Mouse (Mus musculus) spleen, adult 18-20 months (tissue): ENCODE results near the gene Shank2.
A peak's percentile ranks its signal among the peaks of the same experiment; 100 is the strongest.

Experiments
- DNase-seq, 2 experiments: peaks; one replicate each; pipeline ENCODE4 v3.0.0; 2022; ENCODE audit warnings: mixed read lengths in 2 of 2

The Shank2 gene

DNA sequence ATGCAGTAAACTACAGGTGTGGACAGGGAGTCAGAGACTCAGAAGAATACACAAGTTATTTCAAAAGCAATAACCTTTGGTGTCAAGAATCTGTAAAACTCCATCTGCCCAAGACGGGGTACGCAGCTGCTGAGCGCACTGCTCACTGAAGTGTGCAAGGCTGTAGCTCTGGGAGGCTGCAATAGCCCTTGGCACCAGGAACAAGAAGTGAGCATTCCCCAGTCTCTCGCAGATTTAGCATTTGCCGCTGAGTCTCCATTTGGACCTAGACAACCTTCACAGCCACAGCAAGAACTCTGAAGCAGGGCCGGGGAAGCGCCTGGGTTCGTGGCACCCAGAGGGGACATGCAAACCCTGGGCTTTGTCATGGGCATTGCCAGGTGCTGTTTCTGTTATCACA lies 371.3 kb downstream of the Shank2 start:
- no peak for DNase-seq

DNA sequence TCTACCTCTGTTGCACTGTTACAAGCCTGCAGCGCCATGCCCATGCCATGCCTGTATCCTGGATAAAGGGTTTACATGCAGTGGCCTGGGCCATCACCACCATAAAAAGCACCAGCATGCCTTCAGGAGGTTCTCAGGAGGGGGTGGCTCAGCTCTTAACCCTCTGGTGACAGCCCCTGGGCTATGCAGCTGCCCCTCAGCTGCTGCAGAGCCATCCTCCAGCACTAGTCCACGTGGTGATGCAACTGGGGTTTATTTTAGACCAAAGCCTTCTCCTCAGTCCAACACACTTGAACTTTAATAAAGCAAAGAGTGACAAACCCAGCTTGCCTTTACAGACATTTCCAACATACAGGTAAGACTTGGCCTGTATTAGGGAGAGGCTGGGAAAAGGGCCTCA lies 373.8 kb downstream of the Shank2 start:
- DNase-seq, result no peak

DNA sequence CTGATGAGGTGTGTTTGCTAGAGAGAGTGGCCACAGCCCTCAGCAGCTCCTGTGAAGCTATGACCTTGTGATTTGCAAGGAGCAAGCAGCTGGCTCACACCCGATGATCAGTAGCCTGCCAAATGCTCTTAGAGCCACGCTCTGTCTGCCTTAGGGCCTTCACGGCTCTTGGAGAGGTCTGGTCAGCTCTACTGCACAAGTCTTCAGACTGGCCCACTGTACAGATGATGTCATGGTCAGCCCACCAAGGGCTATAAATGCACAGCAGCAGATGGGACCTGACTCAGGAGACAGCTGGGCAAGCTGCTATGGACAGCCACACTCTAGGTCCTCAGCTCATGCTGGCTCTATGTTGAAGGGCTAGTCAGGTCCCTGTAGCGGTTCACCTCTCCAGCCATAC lies 376.5 kb downstream of the Shank2 start:
- no peak for DNase-seq

DNA sequence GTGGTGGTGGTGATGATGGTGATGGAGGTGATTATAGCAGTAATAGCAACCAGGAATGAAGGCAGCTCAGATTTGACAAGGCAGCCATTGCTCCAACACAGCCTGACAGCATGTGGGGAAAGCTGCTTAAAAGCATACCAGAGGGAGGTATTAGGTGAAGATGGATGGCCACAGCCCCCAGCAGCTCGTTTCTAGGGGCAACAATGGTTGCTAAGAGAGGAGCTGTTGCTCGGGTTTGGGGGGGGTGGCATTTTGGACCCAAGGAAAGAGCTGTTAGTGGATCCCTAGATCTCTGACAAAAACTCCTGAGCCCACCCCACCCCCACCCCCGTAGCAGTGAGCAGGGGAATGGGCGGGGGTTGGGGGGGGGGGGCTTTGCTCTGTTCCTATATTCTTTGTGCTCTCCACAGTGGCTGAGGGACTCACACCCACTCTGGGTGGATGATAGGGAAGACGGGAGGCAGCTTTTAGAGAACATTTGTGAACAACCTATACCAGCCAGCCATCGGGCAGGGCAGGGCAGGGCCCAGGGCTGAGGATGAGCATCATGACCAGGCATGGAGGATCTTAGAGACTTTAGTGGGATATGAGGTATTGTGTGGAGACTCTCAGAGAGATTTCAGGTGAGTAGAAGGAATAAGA lies 377.6 kb downstream of the Shank2 start:
- DNase-seq, result no peak

DNA sequence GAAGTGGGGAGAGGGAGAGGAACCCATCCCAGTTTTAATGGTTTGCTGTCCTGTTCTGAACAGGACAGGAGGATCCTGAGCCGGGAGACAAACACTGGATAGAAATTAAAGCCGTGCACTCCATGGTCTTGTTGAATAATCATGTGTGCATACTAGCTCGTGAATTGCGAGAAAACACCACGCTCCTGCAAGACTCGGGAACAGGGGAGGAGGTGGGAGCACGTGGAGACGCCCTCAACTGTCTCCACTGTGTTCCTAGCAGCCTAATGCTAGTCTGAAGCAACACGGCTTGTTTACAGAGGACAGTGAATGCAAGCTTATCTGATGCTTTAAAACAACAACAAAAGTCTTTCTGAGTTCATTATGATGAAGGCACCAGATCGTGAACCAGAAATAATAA lies 379.9 kb downstream of the Shank2 start:
- DNase-seq, result no peak

DNA sequence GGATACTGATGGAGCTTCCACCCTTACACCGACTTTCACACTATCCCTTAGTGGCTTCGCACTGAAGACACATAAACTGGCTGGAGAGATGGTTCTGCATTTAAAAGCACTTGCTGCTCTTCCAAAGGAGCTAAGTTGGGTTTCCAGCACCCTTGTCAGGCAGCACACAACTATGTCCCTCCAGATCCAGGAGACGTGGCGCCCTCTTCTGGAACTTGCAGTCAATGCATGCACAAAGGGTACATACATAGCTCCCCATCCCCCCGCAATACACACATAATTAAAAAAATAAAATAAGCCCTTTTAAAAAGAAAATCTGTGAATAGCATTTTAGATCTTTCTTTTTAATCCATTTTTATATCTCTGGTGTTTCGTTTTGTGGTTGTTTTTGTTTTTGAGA lies 385.8 kb downstream of the Shank2 start:
- DNase-seq, result no peak

DNA sequence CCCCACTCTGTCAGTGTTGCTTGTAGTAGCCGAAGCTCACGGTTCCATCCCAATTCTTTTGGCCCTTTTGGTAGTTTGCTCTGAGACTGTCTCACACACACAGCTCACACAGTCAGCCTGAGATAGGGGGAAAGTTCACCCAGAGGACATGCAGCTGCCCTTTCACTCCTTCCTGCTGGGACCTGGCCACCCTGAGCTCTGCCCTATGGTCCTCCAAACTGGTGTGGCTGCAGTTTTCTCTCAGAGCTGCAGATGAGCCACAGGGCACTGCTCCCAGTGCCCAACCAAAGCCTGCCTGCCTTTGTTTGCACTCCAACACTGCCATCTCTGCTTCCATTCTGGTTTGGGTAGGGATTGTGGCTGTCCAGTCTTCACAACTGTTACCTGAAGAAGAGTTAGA lies 388.0 kb downstream of the Shank2 start:
- DNase-seq, result no peak

DNA sequence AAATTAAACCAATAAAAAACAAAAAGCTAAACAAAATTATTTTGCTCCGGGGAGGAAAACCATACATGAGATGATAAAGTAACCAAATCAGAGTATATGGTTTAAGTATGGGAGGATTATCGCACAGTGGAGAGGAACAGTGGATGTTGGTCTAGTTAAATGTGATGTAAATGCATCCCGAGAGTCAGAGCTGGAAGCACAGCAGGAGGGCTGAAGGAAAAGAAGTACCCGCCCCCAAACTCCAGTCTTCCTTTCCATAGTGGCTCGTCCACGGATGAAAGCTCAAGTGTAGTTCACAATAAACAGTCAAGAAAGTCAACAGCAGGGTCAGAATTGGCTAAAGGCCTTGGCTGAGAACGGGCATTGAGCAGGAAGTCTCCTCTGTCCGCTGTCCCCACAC lies 388.9 kb downstream of the Shank2 start:
- DNase-seq, result no peak

DNA sequence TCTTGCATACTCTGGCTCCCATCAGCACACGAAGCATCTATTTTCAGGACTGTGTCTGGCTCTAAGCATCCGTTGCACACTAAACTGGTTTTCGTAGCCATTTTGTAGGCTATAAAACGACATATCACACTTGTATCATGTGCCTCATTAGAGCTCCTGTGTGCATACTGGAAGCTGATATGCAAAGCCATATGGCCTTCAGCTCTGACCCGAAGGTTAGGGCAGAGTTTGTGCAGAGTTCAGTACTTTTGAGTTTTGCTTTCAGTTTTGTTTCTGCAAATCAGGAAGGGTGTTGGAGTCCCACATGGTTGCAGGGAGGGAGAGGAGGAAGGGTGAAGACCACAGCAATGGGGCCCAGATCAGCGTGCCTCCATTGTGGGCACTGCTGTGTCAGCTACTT lies 390.0 kb downstream of the Shank2 start:
- no peak for DNase-seq

DNA sequence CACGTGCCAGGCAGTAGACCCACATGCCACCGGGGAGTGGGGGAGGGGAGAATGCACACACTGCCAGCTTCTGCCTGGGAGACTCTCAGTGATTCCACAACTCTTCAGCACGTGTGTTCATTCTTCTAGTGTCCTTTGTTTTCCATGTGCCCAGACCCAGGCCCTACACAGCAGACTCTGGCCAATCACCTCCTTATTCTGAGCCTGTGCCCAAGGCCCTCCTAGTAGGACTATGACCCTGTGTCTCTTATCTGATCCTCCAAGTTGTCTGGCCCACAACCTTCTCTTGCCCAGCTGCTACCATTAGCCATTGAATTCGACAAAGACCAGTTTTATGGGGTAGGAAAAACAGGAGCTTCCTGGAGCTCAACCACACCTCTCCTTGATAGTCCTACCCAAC lies 400.8 kb downstream of the Shank2 start:
- no peak for DNase-seq

DNA sequence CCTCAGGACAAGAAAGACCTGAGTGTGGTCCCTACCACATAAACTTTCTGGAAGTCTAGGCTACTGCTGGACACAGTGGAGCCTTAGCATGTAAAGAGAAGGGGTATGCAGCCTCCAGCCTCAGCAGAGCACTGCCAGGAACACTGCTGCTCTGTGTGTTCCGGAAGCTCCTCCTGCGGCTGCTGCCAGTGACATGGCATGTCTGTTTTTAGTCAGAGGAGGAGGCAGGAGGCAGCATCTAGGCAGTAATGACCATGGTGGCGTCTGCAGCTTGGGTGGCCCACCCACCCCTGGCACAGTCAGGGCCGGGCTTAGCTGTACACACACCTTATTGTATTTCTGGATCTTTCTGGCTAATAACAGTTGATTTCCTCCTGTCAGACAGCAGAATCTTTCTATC lies 405.9 kb downstream of the Shank2 start:
- DNase-seq, result no peak

DNA sequence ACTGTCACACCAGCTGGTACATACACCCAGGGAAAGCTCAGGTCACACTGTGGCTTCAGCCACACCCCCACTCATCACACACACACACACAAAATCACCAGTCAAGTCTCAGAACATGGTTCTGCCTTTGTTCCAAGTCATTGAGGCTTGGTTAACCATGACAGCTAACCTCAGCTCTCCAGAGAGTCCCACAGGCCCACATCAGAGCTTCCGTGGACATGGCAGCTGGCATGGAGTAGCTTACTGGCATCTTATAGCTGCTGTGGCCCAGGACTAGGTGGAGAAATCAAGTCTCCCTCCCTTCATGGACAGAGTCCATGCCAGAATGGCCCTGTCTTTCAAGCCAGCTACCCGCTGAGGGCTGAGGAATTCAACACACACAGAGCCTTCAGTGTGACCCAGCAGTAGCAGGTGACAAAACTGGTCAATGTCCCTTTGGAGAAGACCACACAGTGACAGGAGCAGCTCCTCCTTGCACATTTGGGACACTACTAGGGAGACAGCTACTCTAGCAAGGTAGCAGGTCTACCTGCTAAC lies 406.8 kb downstream of the Shank2 start:
- DNase-seq, result no peak

DNA sequence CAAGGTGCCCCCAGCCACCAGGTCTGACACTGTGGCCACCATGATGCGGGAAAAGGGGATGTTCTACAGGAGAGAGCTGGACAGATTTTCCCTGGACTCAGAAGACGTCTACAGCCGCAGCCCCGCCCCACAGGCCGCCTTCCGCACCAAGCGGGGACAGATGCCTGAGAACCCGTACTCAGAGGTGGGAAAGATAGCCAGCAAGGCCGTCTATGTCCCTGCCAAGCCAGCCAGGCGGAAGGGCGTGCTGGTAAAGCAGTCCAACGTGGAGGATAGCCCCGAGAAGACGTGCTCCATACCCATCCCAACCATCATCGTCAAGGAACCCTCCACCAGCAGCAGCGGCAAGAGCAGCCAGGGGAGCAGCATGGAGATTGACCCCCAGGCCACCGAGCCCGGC lies 408.0 kb downstream of the Shank2 start:
- DNase-seq, result no peak

DNA sequence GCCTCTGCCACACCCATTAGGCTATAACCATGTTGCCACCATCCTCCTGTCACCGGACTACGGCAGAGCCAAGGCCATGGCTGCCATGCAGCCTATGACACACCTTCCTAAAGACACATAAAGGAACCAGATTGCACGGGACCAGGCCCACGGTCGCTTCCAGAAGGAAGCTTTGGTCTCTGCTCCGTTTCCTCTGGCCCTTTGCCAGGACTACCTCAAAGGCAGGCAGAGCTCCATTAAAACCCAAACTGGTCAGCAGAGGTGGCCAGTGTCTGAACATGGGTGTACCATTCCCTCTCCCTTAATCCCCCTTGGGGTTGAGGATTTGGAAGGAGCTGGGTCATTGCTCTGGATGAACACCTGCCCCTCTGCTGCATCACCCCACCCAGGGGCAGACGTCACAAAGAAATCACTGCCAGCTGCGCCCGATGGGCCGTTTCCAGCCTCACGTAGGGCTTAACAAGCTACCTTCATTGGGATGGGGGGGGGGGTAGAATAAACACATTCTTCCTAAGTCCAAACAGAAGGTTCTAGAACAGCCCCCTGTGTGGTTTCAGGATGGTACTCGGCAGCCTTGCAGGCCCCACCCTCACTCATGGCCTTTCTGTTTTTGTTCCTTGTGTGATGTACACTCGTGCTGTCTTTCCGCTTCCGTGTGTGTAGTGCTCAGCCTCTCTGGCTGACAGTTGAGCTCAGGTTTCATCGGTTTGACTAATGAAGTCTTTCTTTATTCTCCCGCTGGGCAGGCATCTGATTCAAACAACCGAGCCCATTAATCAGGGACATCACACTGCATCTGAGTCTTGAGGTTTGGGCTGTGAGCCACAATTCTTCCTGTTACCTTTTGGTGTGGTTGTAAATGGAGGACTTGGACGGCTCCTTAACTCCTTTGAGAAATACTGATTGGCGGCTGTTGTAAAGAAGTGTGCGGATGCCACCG lies 410.5 kb downstream of the Shank2 start:
- no peak for DNase-seq

DNA sequence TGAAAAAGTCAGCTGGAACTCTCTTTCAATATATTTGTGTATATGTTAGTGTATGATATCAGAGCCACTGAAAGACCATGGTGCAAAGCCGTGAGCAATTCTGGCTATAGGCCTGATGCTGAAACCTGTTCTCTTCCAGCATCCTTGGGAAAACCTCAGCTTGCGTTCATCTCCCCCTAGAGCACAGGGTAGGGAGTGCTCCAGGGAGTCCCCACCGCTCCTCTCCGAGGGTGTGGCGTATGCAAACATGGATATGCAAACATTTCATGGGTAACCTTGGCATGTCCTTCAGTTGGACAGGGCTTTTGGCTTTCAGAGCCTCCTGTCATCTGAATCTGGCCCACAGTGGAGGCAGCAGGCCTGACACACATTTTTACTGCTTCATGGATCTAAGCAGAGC lies 412.9 kb downstream of the Shank2 start:
- no peak for DNase-seq

DNA sequence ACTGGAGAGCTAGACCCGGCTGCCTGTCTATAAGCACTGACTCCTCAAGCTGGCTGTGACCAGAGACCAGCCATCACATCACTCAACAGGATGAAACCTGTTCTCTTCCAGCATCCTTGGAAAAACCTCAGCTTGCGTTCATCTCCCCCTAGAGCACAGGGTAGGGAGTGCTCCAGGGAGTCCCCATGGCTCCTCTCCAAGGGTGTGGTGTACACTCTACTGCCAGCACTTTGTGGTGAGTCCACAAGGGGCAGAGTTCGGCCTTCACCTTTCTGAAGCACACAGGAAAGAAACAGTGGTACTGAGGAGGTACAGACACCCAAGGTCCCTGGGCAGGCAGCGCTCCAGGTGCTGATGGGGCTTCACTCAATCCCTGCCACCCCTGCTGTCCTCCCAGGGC lies 414.1 kb downstream of the Shank2 start:
- no peak for DNase-seq

DNA sequence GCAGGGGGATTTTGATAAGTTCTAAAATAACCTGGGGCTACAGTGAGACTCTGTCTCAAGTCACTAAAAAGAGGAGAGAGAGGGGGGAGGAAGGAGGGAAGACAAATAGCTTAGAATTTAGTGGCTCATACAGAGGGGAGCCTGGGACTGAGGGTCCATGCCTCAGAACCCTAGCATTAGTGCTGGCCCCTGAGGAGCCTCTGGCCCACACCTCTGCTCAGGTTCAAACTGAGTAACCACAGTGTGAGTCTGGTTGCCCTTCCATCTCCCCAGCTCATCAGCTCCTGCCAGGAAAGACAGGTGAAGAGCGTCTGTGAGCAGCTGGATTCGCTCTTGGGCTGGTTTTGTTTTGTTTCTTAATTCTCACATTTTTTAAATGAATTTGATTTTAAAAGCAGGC lies 415.5 kb downstream of the Shank2 start:
- no peak for DNase-seq

DNA sequence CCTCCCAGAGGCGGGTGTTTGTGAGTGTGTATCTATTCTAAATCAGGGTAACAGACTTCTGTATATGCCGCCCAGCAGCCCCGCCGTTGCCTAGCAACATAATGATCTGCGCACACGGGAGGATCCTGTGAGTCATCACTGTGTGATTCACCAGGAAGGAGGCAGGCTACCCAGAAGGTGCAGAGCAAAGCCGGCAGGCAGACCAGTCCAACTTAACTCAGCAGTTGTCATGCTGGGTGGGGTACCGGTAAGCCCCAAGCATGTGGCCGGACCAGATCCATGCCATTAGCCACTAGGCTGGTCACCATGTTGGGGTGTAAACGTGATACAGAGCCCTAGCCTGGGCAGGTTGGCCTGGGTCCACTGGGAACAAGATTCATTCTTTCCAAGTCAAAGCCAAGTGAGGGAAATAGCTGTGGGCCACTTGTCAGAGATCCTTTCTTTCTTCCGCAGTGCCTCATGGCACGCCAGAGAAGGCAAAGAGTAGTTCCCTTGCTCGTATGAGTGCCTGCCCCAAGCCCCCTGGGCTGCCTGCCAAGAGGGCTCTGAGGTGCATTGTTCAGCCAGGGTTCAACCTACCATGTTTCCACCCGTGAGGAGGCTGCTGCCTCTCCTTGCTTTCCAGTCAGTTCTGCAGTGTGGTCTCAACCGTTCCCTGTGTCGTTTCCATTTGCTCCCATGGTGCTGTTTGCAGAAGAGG lies 416.1 kb downstream of the Shank2 start:
- no peak for DNase-seq

DNA sequence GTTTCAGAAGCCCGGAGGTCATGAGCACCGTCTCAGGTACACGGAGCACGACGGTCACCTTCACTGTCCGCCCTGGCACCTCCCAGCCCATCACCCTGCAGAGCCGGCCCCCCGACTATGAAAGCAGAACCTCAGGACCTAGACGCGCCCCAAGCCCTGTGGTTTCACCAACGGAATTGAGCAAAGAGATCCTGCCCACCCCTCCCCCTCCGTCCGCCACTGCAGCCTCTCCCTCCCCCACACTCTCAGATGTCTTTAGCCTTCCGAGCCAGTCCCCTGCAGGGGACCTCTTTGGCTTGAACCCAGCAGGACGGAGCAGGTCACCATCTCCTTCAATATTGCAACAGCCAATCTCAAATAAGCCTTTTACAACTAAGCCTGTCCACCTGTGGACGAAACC lies 418.8 kb downstream of the Shank2 start:
- no peak for DNase-seq

DNA sequence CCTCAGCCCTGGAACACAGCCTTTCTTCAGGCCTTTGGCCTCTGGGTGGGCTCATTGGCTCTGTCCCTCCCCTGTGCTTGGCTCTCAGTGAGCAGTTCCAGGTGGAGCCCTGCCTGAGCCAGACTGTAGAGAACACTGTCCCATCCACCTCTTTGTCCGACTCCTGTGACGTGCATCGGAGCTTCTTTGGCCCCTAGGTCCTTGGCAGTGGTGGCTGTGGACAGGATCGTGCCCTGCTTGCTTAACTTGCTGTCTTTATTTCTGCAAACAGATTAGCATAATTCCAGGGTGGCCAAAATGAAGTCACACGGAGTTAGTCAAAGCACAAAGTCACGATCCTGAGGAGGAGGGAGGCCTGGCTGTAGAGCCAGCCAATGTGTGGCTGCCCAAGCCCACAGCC lies 419.8 kb downstream of the Shank2 start:
- no peak for DNase-seq

DNA sequence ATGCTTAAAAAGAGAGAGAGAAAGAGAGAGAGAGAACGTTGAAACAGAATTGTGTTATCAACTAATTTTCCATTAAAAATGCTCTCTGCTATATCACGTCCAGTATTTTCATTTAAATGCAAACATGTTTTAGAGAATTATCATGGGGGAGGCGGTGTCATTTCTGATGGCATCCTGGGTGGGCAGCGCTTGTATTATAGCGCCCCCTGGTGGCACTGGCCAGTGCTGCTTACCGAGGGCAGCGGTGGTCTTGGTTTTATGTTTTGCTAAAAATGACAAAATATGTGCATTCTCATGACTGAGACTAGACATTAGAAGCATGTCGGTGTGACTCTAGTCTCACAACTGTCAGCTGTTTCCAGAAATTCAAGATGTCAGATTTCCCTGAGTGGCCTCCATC lies 424.2 kb downstream of the Shank2 start:
- DNase-seq, result peak in 1 of 2 experiments; percentile 47

DNA sequence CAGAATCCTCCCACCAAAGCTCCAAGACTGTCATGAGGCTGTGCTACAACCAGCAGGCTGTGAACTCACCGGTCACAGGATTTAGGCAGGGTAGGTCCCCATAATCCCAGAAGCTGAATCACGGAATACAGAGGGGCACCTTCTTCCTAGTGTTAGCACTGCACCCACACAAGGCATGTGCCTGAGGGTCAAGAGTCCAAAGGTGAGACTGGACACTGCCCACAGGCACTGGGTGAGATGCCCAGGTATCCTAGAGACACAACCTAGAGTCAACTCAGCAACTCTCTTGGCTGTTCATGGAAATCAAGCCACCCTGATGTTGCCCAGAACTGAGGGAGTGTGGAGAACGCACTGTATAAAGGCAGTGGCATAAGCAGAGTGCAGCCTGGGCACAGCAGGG lies 424.9 kb downstream of the Shank2 start:
- no peak for DNase-seq

DNA sequence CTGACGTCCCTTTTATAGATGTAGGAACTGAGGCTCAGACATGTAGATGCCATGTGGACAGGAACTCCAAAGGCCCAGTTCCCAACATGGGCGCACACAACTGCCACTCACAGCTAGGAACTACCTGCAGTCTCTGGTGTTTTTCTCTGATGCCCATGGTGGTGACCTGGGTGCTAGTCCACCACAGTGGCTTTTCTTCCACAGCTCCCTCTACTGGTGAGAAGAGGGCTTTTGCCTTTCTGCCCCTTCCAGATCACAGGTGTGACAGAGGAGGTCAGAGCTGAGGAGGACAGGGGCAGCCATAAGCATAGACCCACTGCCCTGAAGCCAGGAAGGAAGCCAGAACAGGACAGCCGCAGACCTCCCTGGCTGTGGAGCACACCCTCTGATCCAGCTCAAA lies 425.7 kb downstream of the Shank2 start:
- no peak for DNase-seq

DNA sequence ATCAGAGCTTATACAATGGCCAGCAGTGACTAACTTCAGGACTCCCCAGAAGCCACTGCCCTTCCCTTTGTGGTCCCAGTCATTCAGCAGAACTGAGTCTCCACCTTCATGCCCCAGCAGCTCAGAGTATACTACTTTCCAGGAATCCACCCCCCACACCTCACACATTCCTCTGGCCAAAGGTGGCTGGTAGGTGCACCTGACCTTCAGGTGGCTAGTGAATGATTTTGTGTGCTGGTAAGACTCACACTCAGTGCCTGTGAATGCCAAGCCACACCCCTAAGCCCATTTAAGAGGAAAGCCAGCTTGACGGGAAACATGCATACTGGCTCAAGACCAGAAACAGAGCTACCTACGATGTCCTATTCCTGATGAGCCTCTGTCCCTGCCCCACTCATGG lies 431.2 kb downstream of the Shank2 start:
- DNase-seq, result no peak
